Mouse (Mus musculus) adrenal gland, adult 18-20 months (tissue): ENCODE measurements around the gene Cplx2. TPM values are rescaled to one million over a fixed set of nuclear protein-coding genes. Genes with fewer than 3 reads are reported as not detected.
A peak's percentile ranks its signal among the peaks of the same experiment; 100 is the strongest.

Experiments used
- DNase-seq, 2 experiments: peaks; one replicate each; pipeline ENCODE4 v3.0.0; 2021 to 2022; ENCODE audit warnings: low spot score in 2 of 2
- long read RNA-seq, 2 experiments: library from polyadenylated mRNA; stranded (forward); transcript quantifications; one replicate each; pipeline ENCODE4 v2.0.0; 2021
- total RNA-seq, 2 experiments: library from RNA; stranded (reverse); gene quantifications; 1 replicate in 1 of 2; 2 replicates in 1 of 2; pipeline ENCODE4 v1.2.3; 2021

Cplx2 gene
- 10 to 100 TPM; 20.9 to 21.3 TPM for total RNA-seq
- long read RNA-seq, experiment 1, partial matches to known transcripts, result 0 of 1 reads
- long read RNA-seq, experiment 1, other reads (novel, unspliced or antisense), result 1 of 1 reads
- long read RNA-seq, experiment 2, full-length matches to known transcripts, result 1 of 10 reads
- long read RNA-seq, experiment 2, partial matches to known transcripts, result 0 of 10 reads
- long read RNA-seq, experiment 2, other reads (novel, unspliced or antisense), result 9 of 10 reads

DNA sequence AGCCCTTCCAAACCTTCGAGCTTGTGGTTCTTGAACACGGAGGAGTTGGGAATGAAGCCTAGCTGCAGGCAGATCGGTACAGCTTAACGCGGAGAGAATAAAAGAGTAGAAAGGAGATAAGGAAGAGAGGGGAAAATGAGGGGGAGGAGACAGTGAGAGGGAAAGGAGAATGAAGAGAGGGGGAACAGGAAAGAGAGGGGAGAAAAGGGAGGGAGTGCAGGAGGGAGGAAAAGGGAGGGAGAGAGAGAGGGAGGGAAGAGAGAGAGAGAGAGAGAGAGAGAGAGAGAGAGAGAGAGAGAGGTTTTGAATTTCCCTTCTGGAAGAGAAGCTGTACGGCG is at the start of gene Cplx2:
Gene Cplx2 (plus strand): TSS at position 301 of the 338 bp plus-strand sequence.
- no peak for DNase-seq

DNA sequence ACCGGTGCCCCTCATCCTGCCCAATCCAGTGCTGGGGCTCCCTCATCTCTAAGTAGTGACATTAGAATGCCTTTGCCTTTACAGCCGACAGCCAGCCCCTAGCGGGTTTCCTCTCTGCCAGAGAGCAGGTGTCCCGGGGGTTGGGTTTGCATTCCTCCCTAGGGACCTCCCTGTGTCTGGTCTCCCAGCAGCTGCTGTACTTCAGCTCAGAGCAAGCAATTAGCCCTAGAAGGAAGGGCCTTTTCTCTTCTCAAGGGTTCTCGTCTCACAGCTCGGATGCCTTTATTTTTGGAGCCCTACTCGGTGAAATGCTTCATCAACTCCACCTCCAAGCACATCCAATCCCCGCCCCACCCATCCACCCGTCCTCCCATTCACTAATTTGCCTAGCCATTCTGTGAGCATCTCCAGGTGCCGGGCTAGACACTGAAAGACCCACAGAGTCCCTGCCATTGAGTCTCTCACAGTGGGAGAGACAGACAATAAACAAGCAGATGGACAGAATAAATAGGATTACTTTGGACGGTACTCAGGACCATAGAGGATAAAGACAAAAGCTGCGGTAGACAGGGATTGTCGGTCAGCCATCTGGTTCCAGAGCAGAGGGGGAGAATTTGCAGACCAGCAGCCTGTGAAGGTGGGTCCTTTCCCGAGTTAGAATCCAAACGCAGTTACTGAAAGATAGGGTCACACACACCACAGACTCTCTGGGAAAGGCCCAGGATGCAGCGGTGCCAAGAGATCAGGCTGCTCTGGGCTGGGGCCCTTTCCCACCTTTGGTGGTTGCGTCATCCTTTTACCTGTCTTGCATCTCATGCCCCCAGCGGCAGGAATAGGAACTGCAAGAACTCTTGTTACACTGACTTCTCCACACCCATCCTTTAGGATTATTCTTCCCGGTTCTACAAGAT is 48.5 kb upstream of the Cplx2 start:
- DNase-seq, result peak; percentile 41 to 46

DNA sequence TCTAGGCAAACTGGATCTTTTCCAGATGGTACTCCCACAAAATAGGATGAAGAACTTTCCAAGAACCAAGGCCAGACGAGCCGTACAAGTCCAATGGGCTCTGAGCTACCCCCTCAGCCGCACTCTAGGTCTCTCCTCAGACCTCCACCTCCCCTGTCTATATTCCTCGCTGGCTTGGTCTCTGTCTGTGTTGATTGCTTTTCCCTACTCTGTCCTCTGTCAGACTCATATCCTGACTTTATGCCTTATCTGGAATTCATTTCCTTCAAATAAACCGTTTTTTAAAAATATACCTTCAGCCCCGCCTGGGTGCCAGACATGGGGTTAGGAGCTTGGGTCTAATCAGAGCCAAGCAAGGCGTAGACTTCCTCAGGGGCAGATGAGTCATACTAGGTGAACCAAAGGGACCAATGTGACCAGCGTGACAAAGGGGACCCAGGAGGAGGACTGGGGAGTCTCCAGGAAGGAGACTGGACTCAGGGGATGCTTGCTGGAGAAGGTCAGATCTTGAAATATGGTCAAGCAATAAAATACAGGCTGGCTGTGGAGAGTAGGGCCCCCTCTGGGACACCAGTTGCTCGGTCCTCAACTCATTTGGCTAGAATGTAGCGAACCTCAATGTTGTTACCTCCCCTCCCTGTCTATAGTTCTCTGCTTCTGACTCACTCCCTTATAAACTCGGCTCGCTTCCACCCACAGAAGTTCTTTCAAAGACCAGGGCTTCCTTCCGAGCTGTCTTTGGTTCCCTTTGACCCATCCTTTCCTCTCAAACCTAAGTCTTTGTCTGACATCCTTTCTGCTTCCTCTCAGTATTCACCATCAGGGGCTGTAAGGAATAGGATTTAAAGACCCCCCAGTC is 47.6 kb upstream of the Cplx2 start:
- no peak for DNase-seq

DNA sequence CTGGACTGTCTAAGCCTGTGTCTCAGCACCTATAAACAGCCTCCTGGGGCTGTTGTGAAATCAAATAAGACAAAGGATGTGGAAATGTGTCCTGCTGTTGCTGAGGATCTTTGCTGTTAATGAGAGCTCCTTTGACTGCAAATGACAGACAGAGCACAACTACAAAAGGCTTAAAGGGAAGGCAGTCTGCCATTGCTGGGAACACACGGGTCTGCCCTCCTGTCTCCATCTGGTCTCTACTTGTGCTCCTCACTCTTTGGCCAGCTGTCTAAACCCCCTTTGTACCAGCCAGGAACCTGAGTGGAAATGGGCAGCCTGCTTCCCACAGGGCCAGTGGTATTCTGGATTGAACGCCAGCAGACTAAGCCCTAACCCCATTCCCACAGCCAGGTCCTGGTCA is 47.0 kb upstream of the Cplx2 start:
- no peak for DNase-seq

DNA sequence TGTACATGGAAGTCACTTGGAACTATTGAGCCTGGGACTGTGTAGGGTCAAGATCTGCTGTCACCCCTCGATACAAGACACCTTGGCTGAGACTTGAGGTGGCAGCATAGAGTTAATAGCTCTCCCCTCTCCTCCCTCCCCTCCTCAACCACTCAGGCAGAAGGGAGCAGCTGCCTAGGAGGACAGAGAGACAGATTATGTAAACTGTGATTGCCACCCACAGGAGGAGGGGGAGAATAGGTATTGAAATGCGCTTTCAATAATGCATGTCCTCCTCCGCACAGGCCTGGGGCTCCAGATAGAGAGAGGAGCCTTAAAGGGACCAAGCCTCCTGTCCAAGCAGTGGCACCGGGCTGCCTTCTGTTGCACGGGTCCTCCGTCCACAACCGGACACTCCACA is 45.3 kb upstream of the Cplx2 start:
- no peak for DNase-seq

DNA sequence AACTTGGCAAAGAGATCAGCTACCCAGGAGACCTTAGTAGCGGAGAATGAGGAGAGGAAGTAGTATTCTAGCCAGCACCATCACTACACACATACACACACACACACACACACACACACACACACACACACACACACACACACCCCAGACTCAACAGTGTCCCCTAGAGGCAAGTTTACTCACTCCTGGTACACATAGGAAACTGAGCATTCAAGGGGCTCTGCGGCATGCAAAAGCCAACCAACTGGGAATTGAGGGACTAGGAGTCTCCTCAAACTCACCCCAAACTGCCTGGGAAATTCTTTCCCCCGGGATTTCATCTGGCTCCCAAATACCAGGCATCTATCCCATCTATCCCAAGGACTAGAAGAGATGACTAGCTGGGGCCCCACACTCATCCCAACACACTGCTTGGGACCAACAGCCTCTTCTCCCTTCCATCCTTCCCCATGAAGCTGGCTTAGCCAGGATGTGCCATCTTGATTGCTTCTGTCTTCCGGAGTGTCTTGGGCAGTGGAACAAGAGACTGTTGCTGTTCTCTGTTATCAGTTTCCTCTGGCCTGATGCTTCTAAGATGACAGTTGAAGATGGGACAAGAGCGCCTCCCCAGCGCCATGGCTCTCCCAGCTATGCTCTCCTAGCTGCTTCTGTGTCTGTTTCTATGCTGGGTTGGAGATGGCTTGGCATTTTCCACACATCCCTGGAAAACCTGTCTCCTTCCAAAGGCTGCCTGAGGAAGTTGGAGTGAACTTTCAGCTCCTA is 44.3 kb upstream of the Cplx2 start:
- no peak for DNase-seq

DNA sequence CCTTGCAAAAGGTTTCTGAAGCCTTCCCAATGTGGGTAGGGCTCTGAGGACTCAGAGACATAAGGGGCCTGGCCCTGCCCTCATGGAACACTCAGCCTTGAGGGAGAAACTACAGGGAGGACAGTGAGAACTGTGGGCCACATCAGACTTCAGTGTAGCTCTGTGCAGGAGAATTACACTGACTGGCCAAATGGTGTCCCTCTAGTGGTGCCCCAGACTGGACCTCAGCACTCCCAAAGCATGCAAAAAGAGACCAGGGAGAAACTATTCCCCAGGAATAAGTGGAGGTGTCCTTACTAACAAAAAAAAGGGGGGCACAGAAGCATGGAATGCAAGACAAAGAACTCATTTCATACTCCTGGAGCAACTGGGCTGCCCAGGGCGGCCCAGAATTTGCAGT is 43.1 kb upstream of the Cplx2 start:
- no peak for DNase-seq

DNA sequence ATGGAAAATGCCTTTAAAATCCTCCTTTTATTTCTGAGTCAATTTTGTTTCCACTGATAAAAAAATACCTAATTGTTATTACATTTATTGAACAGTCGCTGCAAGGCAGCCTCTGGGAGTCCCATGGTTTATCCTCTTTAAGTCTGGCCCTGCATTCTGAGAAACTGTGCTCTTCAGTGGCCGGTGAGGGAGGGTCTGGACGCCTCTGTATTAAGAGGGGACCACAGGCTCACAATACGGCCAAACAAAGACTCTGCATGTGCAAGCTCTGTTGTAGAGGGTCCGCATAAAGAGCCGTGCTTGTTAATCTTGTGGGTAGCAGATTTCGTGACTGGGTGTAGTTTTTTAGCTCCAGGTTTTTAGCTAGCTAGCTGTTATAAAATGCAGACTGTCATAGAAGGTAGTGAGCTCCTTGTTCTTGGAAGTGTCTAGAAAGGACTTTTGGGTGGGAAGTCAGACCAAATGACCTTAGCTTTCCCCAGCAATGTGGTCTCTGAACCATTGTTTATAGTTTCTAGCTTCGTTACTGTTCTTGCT is 42.1 kb upstream of the Cplx2 start:
- DNase-seq, result no peak

DNA sequence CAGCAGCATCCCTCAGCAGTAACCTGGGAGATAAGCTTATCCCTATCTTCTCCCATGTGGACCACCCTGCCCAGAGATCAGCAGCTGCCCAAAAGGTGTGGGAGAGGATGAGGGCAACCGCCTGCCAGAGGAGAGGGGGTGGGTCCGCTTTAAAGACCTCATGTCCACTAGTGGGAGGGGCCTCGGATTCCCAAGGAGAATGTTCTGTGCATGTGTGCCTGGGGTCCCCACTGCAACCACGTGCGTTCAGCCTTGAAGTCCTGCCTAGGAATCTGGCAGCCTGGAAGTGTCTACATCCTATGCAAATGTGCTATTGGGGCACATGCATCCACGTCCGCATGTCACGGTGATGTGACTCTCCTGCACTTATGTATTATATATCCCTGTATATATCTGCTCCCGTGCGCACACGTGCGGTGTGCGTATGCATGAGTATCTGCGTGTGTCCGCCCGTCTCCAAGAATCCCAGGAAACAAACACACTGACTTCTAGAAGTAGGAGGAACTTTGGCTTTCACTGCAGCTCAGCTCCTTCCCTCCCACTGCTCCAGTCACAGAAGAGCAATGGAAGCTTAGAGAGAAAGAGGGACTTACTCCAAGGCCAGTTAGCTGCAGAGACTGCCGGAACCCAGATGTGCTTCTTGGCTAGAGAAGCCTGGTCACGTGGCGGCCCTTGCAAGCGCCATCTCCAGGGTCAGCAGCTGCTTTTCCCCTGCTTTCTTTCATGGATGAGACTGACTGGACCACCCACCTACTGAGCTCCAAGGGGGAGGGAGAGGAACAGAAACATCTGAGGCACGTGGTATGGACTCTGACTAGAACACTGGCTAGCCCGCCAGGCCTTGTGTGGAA is 39.1 kb upstream of the Cplx2 start:
- DNase-seq, result no peak

DNA sequence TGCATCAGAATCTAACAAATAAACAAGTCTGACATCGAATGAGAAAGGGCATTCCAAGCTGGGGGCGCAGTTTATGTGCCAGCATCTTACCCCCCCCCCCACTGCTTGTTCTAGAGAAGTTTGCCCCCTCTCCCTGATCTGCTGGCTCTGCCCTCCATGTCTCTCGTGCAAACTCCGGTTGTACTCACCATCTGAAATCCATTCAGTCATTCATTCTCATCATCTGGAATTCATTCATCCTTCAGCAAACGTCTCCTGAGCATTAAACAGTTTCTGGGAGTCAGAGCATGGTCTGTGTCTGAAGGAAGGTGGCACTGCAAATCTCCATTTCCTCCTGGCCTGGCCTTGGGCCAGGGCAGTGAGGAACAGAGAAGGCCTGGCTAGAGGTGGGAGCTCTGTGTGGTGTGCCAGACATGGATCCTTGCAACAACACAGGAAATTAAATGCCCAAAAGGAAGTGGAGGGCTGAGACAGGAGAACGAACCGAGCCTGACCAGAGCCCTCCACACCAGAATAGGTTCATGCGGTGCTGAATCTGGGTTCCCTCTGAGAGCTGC is 38.1 kb upstream of the Cplx2 start:
- DNase-seq, result no peak

DNA sequence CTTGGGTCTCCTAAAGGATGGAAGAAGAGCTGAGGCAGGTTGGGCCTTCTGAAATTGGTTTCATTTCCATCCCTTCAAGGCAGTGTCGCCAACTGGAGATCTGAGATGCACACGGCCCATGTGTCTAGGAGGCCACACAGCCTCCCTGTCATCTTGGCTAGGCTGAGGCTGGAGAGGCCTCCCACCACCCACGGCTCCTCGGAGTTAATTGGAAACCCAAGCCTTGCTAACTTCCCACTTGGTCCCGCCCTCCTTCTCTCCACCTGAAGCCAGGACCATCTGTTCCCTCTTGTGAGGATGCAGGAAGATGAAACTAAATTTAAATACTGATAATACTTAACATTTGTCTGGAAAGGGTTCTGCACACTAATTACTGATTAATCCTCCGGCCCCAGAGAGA is 34.1 kb upstream of the Cplx2 start:
- no peak for DNase-seq

DNA sequence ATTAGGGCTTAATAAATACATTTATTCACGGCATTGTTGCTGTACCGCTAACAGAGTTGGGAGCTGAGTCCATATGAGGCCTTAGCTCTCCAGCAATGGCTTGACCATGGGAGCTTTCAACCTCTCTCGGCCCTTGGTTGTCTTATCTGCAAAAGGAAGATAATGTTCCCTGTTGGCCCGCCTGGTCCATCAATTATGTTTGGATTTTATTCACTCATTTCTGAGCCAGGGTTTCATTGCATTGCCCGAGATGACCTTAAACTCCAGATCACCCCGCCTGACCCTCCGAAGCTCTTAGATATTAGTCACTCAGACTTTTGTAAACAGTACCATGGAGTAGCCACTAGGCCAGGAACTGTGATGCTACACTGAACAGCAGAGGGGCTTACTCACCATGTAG is 33.6 kb upstream of the Cplx2 start:
- DNase-seq, result peak in 1 of 2 experiments; percentile 33

DNA sequence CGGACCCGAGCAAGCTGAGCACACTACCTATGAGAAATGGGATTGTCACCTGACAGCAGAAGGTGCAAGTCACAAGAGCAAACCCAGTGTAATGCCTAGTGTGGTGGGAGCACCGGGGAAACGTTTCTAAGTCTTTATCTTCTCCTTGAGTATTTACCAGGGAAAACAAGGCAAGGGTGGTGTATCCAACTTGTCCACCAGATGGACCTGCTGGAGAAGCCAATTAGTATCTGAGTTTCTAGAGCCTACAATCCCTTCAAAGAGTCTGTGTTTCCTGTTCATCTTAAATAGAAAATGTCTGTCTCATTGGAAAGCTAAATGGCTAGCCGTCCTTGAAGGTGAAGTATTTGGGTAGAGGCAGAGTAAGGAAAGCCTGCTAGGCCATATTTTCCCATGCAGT is 32.3 kb upstream of the Cplx2 start:
- DNase-seq, result no peak

DNA sequence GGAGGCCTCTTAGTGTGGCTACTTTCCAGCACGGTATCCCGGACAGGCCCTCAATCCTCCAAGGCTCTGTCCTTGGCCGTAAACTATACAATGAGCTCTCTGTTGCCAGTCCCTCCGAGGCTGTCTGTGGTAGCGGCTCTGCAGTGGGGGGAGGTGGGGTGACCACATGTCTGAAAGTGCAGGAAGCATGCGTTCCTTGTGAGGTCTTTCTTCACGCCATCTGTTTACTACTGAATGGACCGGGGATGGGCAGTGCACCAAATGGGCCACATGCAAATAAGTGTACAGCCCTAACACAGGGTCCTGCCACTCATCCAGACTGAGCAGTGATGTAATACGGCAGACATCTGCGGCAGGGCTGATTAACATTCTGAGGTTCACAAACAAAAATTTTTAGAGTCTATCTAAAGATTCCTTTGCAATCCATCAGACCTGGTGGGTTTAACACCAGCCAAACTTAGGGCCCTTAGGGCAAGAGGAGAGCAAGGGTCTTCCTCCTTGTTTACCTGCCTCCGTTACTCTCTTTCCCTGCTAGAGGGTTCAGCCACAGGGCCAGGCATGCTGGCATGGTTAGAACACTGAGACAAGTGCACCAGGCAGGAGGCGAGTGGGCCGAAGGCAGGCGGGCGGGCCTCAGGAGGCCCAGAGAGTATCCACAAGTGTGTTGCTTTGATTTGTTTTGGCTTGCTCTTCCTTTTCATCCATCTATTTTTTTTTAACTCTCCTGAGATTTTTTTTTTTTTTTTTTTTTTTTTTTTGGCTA is 25.1 kb upstream of the Cplx2 start:
- DNase-seq, result no peak

DNA sequence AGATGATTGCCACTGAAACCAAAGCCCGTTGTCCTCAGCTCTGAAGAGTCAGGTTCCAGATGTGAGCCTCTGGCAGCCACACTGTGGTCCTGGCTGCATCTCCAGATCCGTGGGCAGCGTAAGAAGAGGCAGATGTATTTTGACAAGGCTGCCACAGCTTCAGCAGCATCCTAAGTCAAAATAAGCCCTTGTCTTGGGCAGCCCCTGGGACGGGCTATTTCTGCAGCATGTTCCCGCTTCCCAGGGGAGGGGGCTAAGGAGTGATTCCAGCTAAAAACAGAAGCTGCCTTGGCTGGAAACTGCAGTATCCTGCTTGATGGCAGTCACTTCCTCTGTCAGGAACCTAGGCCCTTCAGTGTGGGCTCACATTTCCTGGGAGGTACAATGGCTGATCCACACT is 23.1 kb upstream of the Cplx2 start:
- no peak for DNase-seq

DNA sequence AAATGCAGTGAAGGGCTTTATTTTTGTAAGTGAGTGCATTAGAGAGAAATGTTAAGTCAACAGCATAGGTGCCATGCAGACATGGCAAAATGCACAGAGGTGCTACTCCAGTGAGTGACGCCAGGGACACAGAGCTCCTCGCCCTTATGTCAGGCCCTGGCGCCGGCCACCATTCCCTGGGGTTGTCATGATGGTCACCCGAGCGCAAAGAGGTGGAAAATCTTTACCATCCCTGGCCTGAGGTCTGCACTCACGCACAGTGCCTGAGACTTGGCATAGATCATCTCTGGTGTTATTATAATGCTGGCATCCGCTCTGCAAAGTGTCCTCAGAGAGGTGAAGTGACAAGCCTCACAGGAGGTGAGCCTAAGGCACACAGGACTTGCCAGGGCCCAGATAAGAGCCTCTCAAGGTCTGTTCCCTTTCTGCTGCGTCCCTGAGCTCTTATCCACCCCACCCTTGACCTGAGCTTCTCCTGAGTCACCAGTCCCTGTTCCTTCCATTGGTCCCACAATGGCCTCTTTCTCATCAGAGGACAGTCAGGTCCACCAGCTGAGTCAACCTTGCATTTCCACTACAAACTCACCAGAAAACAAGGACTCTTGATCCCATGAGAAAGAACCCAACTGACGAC is 21.9 kb upstream of the Cplx2 start:
- DNase-seq, result peak in 1 of 2 experiments; percentile 26

DNA sequence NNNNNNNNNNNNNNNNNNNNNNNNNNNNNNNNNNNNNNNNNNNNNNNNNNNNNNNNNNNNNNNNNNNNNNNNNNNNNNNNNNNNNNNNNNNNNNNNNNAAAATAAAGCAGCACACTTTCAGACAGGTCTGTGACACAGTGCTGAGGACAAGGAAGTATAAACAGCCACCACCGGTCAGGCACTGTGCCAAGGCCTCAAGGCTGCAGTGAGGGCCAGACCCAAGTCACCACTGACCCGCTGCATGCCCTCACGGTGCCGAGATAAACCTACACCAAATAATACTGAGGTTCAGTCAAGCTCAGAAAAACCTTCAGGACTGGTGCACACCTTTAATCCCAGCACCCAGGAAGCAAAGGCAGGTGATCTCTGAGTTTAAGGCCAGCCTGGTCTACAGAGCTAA is 13.7 kb upstream of the Cplx2 start:
- peak; percentile 63 to 73 for DNase-seq

DNA sequence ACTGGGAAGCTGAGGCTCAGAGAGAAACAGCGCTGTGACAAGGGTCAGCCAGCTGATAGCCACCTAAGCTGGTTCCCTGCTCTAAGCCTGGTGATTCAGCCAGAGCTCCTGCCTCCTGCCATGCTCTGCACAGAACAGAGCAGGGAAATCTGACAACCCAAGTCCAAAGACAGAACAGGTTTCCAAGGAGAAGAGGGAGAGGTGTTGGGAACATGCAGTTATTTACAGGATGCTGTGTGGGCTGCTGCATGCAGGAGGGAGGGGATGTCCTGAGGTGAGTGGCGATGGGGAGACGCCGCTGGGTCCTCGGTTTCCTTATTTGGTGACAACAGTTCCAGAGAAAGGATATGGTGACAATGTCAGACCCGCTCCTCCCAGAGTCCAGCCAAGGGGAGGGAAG is 12.0 kb upstream of the Cplx2 start:
- DNase-seq, result no peak
